Mouse (Mus musculus) heart, adult 9 months (tissue): ENCODE results near the gene Ulk4.
"Not testable (repeated sequence)": the region's sequence is repeated elsewhere in the genome, so short reads cannot be mapped to it uniquely, and the experiment has no call there.

Experiments
- DNase-seq, 2 experiments: peaks; one replicate each; pipeline ENCODE4 v3.0.0; 2022; ENCODE audit warnings: low spot score in 2 of 2

The Ulk4 gene

DNA sequence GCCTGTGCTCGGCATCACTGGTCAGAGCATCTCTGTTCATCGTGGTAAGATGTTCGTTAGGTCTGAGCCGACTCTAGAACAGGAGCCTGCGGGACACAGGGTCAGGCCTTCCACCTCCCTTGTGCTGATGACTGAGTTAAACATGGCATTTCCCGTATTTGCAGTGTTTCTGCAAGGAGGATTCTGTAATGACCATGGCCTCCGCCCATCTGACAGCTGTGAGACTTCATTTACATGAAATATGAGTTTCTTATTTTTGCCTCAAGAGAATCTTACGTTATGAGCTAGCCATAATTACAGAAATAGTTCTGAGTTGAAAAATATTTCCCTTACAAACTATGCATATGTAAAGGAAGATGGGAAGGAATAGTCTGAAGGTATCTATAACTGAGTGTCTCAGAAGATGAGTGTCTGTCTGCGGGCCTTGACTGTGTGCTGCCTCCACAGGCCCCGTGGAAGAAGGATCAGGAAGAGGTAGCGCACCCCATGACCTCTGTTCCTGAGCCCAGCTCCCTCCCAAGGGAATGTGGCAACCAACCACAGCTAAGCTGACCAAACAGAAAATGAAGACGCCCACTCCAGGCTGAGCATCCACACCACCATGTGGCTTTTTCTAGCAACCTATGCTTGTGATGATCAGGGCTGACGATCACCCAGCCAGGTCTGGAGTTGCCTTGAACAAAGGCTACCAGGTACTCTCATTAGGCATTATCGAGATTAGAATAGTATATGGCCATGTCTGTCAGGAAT, 212.2 kb downstream of the Ulk4 start:
- no peak for DNase-seq

DNA sequence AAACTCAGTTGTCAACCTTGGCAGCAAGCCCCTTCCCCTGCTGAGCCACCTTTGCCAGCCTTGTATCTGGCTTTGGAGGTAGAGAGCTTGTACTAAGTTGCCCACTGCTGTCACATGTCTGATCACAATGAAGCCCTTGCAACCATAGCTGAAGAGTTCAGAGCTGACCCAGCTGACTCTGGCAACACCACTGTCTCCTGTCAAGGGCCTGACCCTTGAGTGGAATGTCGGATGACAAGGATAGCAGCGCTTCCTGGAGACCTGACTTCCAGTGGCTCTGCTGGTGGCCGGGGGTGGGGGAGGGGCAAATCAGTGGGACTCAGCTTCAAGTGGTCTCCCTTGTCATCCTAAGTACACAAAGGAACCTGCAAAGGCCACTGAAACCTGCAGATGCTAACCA, 214.3 kb downstream of the Ulk4 start:
- no peak for DNase-seq

DNA sequence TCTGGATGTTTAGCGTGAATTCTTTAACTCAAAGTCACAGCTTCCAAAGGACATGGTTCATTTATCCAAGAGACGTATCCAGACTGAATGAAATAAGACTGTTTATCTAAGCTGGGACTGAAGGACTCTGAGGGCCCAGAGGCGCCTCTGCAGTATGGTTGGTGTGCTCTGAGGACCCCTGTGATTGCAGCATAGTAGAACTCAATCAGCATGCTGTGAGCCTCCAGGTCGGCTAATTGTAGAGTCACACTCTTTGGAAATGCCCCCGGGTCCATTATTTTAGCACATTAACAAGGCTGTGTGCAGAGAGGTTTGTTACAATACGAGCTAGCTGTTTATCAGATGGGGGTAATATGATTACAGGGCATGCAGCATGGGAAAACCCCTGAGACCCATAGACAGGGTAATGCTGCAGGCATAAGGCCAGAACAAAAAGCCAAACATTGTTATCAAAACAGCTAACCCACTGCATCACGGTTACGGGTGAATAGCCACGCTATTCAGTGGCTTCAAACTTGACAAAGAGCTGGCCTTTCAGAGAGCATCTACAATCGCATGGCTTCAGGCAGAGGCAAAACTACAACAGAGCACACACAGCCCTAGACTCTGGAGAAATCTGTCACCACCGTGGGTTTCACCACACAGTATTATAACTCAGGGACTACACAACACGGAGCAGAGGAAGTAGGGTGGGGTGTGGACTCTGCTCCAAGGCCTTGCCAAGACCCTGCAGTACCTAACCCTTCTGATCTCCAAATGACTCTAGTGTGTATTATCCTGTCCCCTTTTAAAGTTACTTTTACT, 215.0 kb downstream of the Ulk4 start:
- DNase-seq, result no peak

DNA sequence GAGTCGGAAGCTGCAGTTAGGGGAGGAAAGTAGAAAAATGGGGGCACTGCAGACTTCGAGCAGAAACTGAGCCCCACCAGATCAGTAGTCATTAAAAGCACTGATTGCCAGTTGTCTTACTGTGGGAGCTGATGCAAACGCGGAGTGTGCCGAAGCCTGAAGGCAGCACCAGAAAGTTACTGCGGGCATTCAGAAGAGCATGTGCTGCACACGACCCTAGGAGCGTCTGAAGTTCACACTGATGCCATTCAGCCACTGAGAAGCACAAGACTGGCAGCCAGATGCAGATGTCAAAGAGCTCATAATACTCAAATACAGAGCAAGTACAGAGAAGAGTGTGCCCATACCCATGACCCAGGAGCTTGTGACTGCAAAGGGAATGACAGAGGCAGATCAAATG, 216.7 kb downstream of the Ulk4 start:
- no peak for DNase-seq

DNA sequence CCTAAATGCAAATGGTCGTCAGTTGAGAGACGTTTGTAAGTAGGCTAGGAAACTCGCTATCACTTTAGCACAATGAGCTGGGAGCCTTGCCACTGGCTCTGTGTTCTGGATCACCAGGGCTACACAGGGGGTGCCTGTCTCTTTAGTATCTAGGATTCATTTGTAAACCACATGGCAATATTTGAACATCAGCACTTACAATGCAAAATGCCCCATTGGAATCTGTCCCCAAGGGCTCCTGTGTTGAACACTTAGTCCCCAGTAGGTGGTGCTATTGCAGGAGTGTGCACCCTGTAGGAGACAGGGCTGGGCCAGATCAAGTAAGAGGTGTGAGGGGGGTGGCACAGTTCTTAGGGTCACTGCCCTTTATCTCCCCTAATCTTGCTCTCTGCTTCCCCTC, 217.7 kb downstream of the Ulk4 start:
- no peak for DNase-seq

DNA sequence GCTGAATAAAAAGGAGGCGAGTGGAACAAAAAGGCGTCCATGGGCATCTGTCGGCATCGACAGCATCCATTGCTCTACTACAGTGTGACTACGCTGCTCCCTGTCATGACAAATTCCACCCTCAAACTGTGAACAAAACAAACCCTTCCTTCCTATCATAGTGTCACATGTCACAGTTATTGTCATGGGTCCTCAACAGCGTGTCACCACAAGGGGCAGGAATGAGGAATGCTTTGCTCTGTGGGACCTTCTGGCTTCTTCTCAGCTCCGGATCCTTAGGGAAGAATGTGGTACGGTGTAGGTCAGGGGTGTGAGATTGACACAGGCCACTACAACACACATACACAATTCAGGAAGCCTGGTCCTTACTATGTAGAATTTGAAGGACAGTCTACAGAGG, 218.5 kb downstream of the Ulk4 start:
- no peak for DNase-seq

DNA sequence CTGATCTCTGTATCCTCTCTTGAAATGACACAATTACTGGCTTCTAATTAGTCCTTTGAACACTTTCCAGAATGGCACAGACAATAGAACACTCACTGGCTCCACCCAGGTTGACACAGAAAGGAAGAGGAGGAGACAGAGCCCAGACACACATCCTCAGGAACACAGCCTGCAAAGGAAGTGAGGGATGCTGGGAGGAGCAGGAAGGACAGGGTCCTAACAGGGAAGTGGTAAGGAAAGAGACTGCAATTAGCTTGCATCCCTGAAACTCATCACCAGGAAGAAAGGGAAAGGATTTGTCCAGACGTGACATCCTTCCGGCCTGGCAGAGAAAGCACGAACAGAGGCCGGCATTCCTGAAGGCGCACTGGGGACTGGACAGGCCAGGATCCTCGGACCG, 218.9 kb downstream of the Ulk4 start:
- DNase-seq, result peak; percentile 75 to 90

DNA sequence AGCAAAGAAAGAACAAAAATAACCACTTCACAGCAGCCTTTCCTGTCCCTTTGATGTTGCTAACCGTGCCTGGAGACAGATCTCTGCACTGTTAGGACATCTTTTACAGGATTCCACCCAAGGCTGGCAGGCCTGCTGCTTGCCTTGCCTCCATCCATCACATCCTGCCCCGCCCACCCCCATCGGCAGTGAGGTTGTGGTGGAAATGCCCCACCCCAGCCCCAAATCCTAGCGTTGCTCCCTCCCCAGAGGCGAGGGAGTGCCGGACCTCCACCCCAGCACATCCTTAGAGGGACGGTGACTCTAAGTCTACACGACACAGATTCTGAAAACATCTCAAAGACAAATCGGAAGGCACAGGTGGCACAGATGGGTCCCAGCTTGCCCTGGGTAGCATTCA, 219.6 kb downstream of the Ulk4 start:
- peak in 1 of 2 experiments; percentile 22 for DNase-seq

DNA sequence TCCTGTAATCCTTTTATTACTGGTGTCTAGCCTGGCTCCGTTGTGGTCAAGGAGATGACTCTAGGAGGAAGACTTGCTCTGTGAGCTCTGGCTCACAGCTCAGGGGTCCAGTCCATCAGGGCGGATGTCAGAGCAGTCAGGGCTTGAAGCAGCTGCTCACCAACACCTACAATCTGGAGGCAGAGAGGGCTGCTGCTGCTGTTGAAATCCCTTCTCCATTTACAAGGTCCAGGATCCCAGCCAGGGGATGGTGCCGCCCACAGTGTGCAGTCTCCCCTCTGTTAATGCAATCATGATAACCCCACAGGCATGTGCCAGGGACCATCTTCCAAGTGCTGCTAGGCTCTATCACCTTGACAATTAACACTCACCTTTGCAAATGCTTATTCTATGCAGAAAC, 220.5 kb downstream of the Ulk4 start:
- DNase-seq, result no peak

DNA sequence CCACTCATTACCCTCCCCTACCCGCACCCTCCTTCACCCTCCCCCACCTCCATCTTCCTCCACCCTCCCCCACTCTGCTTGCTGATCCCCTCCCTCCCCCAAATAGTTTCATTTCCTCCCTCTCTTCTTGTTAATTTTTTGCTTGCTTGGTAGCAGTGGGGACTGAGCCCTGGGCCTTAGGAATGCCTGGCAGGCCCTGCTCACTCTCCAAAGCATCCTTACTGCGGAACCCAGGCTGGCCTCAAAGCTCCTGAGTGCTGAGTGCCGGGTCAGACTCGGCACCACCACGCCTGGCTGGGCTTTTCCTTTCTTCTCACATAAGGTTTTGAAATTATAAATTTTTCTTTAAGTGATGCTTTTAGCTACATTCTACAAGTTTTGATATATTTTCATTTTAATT, 221.0 kb downstream of the Ulk4 start:
- DNase-seq, result no peak

DNA sequence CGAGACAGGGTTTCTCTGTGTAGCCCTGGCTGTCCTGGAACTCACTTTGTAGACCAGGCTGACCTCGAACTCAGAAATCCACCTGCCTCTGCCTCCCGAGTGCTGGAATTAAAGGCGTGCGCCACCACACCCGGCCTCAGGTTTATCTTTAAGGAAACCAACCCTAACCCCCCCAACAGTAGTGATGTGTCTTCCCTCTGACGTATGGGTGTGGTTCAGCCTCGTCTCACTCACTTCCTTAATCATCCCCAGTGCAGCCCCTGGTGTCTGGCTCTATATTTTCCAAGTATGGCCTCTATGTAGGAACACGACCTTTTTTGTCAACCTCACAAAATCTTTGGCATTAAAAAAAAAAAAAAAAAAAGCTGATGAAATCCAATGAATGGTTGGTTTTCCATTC, 231.3 kb downstream of the Ulk4 start:
- not testable (repeated sequence) for DNase-seq

DNA sequence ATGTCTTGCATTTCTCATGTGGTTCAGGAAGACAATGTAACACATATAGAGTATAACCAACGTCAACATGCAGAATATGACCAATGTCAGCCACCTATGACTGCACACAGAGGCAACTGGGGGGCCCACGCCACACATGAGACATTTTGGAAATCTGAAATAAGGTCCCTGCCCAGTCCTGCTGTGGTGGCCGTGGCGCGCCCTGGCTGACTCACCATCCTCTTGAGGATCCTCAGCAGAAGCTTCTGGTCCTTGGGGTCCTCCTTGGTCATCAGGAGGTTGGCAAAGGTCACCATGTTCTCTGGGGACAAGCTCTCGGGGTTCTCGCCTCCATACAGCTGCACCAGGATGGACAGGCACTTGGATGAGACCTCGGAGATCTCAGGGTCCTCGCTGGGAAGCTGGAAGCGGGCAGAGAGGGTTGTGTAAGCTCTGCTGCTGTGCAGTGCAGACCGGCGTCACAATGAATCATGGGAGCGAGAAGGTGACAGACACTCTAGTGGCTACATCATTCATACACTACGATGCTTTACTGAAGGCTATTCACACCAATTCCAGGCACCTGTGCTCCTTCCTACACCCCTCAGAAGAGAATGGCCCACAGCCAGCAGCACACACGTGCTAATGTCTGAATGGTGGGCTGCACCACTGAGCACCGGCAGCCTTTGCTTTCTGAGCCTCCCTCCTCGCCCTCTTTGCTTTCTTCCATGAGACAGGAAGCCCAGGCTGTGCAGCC, 232.4 kb downstream of the Ulk4 start:
- no peak for DNase-seq

DNA sequence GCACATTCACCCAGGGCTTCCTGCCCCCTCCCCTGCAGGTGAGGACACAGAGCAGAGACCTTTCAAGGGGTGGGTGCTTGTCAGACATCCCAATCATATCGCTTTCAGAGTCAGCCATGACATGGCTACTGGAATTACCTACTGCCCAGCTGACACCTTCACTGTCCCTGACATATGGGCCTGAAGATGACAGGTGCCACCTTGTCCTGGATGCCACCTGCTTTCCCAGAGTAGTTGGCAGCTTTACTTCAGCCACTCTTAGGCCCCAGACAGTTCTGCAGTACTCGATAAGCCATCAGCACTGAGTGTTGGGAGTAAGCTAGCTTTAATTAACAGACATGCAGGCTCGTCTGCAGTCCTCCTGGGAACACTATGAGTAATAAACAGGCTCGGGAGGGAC, 234.0 kb downstream of the Ulk4 start:
- no peak for DNase-seq

DNA sequence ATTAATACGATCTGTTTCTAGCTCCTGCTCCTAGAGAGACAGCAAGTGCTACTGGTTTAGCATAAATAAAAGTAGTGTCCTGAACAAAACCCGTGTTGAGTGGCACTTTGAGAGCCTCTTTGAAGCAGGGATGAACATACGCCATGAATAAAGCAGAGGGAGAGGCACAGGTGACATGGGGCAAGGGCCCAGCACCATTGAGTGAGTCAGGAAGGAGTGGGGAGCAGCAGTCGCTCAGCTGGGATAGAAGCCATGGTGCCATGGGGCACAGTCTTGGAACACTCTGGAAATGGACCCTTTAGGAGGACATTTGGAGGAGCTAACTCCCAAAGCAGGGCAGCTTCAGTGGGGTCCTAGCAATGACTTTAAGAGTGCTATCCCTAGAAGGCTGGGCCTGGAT, 238.6 kb downstream of the Ulk4 start:
- DNase-seq, result no peak

DNA sequence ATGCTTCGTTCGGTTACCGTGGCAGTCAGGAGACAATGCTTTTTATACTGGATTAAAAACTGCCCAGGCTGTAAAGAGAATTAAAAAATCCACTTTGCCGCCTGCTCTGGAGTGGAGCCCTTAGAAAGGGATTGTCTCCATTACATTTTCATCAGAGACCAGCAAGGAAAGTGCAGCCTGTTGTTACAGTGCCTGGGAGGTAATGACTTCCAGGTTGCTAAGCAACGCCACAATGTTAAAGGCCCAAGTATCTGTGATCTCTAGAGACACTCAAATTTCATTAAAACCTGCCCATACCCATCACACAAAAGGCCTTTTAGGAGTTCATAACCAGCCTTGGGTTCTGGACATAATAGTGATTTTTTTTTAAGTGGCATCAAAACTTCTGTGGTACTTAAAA, 239.0 kb downstream of the Ulk4 start:
- no peak for DNase-seq

DNA sequence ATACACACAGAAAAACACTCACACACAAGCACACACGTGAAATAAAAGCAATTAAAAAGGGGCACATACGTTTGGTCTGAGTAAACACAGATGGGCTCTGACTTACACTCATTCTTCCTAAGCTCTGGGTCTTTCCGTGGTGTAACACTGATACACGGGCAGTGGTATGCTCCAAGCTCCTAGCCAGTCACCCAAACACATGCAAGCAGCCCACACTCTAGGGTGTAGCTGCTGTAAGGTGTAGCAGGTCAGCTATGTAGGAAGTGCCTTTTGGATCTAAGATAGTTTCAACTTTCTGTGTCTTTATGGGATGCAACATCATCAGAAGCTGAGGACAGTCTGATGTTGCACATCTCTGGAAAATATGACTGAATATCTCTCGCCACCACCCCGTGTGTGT, 241.7 kb downstream of the Ulk4 start:
- DNase-seq, result no peak

DNA sequence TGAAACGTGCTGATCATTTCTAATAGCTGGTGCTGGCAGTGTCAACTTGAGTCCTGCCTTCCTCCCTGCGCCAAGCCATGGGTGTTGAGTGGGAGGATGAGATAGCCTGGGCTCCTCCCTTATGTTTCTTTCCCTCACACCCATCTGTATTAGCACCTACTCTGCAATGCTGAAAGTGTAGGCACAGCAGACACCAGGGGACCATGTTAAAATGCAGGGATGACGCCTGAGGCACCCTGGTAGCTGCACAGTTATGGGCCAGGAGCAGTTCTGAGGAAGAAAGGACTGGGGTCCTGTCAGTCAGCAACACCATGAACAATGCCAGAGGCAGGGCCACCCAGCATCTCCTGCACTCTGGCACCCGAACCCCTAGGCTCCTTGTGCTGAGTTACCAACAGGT, 243.4 kb downstream of the Ulk4 start:
- DNase-seq, result no peak

DNA sequence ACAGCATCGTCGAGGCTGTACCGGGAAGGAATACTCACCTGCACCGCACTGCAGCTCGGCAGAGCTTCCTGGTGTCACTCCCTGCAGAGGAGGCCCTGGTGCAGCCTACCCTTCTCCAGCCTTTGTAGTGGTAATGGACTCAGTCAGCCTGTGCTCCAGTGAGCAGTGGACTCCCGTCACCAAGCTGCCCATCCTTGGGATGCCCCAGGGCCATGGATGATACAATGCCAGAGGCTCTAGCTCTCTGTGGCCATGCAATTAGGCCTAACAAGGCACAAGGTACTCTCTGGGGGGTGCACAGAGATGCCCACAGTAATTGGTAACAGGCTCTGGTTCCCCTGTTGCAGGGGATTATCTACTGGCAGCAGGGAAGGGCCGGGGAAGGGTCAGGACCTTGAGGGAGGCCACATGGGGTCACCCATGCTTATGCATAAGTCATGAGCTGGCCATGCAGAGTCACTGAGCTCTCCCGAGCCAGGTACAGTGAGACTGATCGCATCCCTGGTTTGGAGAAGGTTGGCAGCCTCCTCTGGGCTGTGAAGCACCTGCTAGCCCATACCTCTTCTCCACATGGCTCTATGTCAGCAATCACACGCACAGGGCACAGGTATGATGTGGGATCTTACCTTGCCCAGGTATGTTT, 244.6 kb downstream of the Ulk4 start:
- no peak for DNase-seq

DNA sequence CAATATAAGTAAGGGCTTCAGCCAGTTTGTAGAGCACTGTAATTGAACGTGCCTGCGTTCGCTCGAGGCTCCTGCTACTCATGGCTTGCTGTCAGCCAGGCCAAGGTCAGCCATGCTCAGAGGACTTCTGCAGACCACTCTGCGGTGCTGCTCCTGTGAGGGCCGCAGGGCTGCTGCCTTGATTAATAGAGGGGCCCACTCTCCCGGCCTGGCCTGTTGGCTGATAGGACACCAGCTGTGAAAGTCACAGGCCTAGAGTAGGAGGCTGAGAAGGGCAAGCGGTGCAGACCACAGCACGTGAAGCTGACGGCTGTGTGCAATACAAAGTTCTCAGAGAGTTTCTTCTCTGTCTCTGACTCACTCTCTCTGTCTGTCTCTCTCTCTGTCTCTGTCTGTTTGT, 246.0 kb downstream of the Ulk4 start:
- DNase-seq, result no peak

DNA sequence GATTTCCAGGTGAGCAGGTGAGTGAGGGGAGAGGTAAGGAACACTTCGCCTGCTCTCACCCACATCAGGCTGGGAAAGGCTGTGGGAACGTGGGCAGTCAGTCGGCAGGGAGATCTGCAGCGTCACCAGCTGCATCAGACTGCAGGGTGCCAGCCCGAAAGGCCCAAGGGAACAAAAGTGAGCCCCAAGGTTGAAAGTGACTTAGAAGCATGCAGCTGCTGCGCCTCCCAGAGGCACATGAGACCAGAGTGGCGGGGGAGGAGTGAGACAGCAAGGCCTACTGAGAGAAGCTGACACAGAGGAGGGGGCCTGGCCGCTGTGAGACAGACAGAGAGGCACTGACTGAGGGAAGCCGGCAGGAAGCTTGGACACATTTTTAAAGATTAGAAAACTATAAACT, 247.2 kb downstream of the Ulk4 start:
- no peak for DNase-seq

DNA sequence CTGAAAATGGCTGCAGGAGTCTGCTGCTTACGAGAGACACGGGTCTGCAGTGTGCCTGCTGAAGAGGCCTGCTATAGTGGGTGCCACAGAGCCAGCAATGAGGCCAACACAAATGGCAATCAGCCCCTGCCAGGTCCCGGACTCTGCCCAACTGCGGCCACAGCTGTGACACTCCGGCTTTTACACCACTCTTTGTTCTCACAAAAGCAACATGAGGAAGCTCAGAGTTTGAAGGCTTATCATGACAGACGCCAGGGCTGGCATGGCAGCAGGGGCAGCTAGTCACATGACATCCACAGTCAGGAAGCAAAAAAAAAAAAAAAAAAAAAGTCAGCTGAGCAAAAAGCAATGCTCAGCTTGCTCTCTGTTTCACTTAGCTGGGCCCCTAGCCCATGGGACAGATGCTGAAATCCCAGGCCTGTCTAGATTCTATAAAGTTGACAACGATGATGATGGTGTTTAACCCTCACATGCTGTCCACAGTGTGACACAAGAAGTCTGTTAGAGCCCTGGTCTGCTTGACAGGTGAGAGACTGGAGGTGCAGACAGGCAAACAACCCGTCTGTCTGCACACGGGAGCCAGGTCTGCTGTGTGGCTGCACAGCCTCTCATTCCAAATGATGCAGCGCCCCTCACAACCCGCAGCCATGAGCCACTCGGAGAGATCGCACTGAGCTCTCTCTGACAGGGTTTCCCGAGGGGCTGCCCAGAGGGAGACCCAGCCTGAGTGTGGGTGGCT, 253.3 kb downstream of the Ulk4 start:
- no peak for DNase-seq

DNA sequence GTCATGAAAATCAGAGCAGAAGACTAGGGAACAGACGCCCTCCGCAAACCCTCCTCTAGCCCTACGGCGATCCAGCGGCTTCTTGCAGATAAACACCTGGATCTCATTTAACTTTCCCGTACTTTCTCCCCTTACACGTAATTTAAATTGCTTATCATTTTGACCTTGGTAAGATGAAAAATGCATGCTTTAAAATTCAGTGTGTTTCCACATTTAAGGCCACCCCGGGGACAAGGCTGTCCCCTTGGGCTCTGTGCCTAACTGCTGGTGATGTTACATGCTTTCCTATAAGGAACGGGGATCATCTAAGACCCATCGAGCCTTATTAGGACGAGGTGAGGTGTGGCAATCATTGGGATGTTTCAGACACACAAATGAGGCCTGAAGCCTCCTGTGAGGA, 256.6 kb downstream of the Ulk4 start:
- no peak for DNase-seq
